Mouse (Mus musculus) ES-Bruce4 (cell line): Measurements from ENCODE around the gene Gpx6. TPM values are rescaled to one million over a fixed set of nuclear protein-coding genes. Genes with fewer than 3 reads are reported as not detected.

Experiments used
- H3K27ac ChIP-seq: 2 replicates; pipeline ENCODE4 v1.5.1; 2012; ENCODE audit warnings: low read length, inconsistent platforms; ENCODE audit not compliant: insufficient read depth
- H3K27me3 ChIP-seq: 2 replicates; pipeline ENCODE4 v1.6.1; 2012; ENCODE audit warnings: mild to moderate bottlenecking, low read length, inconsistent platforms; ENCODE audit not compliant: control insufficient read depth, poor library complexity, insufficient read depth, severe bottlenecking
- H3K36me3 ChIP-seq: 2 replicates; pipeline ENCODE4 v1.6.1; 2012; ENCODE audit warnings: inconsistent platforms, mild to moderate bottlenecking, low read length, moderate library complexity; ENCODE audit not compliant: control insufficient read depth, poor library complexity, insufficient read depth, severe bottlenecking
- H3K4me1 ChIP-seq: one replicate; pipeline ENCODE4 v1.8.1; 2011; ENCODE audit warnings: low read length; ENCODE audit not compliant: control insufficient read depth, insufficient read depth
- H3K4me3 ChIP-seq: 2 replicates; pipeline ENCODE4 v1.5.1; 2011; ENCODE audit warnings: low read depth, mild to moderate bottlenecking, low read length
- H3K9ac ChIP-seq: 2 replicates; pipeline ENCODE4 v1.6.1; 2012; ENCODE audit warnings: low read depth, mild to moderate bottlenecking, inconsistent platforms; ENCODE audit not compliant: poor library complexity, severe bottlenecking
- H3K9me3 ChIP-seq: replicated peaks from 2 replicates; pipeline ENCODE4 v1.6.1; 2012; ENCODE audit warnings: mild to moderate bottlenecking, low read length, inconsistent platforms; ENCODE audit not compliant: control insufficient read depth, poor library complexity, insufficient read depth, severe bottlenecking
- CTCF ChIP-seq: IDR thresholded peaks from one replicate; pipeline ENCODE4 v1.8.1; 2011; ENCODE audit warnings: low read depth, low read length
- EP300 ChIP-seq: IDR thresholded peaks from 2 replicates; pipeline ENCODE4 v1.6.1; 2011; ENCODE audit warnings: low read depth, low read length; ENCODE audit not compliant: insufficient read depth
- POLR2A ChIP-seq: IDR thresholded peaks from one replicate; pipeline ENCODE4 v1.8.1; 2011; ENCODE audit warnings: low read length; ENCODE audit not compliant: insufficient read depth
- polyA plus RNA-seq: library from polyadenylated mRNA; stranded (reverse); fragments of >200 nt; gene quantifications from 2 replicates; pipeline ENCODE4 v1.2.4, GENCODE M21; 2011; ENCODE audit warnings: low read depth; ENCODE audit not compliant: missing spikeins, insufficient read depth, insufficient read length

Gene Gpx6
- polyA plus RNA-seq, 1 experiment: 2.2 TPM

GRCm38 (mm10) chr13:21268262-21268661 lies 43.7 kb upstream of the Gpx6 start:
- H3K27ac ChIP-seq: peak overlapping the region; percentile 25; the same call in 1 of the 2 replicates
- no peaks in the 10 kb centered on the region for H3K9me3 ChIP-seq
- no peaks in the 10 kb centered on the region for H3K4me1 ChIP-seq
- peak overlapping the region; percentile 91 for H3K9ac ChIP-seq
- H3K4me3 ChIP-seq: peak overlapping the region; percentile 67
- TF ChIP-seq CTCF (no peak), EP300 (no peak), POLR2A (no peak)
- no peaks in the 10 kb centered on the region; the same call in 1 of the 2 replicates for H3K27me3 ChIP-seq
- no peaks in the 10 kb centered on the region for H3K36me3 ChIP-seq

- no peaks in the 10 kb centered on the region for H3K36me3 ChIP-seq
- H3K9ac ChIP-seq: peak overlapping the region; percentile 71
- no peaks in the 10 kb centered on the region; the same call in 1 of the 2 replicates for H3K27me3 ChIP-seq
- TF ChIP-seq CTCF (no peak), EP300 (no peak), POLR2A (no peak)
- no peaks in the 10 kb centered on the region for H3K9me3 ChIP-seq
- H3K27ac ChIP-seq: 0 out of 2 replicates have a peak overlapping the region, but pooled peaks have one; percentile 17
- peak overlapping the region; percentile 100 for H3K4me3 ChIP-seq
- no peaks in the 10 kb centered on the region for H3K4me1 ChIP-seq
Observed at GRCm38 (mm10) chr13:21275021-21275814, 36.7 kb upstream of the Gpx6 start.

- Histone ChIP-seq H3K27ac (no peak overlapping the region), H3K4me1 (no peaks in the 10 kb centered on the region), H3K9ac (peak overlapping the region; percentile 71), H3K36me3 (no peaks in the 10 kb centered on the region), H3K27me3 (no peaks in the 10 kb centered on the region; the same call in 1 of the 2 replicates), H3K9me3 (no peaks in the 10 kb centered on the region), H3K4me3 (peak overlapping the region; percentile 100)
- TF ChIP-seq POLR2A: no peak
Observed at GRCm38 (mm10) chr13:21275815-21276550, 35.9 kb upstream of the Gpx6 start.

GRCm38 (mm10) chr13:21276551-21276950 lies 35.4 kb upstream of the Gpx6 start:
- TF ChIP-seq POLR2A (no peak), EP300 (no peak), CTCF (no peak)
- H3K9ac ChIP-seq: peak overlapping the region; percentile 61
- H3K27ac ChIP-seq: no peak overlapping the region
- H3K4me1 ChIP-seq: no peaks in the 10 kb centered on the region
- no peaks in the 10 kb centered on the region; the same call in 1 of the 2 replicates for H3K27me3 ChIP-seq
- H3K36me3 ChIP-seq: no peaks in the 10 kb centered on the region
- no peaks in the 10 kb centered on the region for H3K9me3 ChIP-seq
- peak overlapping the region; percentile 68 for H3K4me3 ChIP-seq

- Histone ChIP-seq H3K4me1 (no peaks in the 10 kb centered on the region), H3K36me3 (no peaks in the 10 kb centered on the region), H3K27me3 (no peaks in the 10 kb centered on the region; the same call in 1 of the 2 replicates), H3K4me3 (peak overlapping the region; percentile 75), H3K9ac (peak overlapping the region; percentile 87), H3K27ac (no peak overlapping the region), H3K9me3 (no peaks in the 10 kb centered on the region)
- TF ChIP-seq CTCF (no peak), POLR2A (no peak), EP300 (no peak)
Observed at GRCm38 (mm10) chr13:21279076-21279475, 32.8 kb upstream of the Gpx6 start.
